Mouse (Mus musculus): ENCODE measurements around the gene Wdr77.
A peak's percentile ranks its signal among the peaks of the same experiment; 100 is the strongest.
"Not testable (repeated sequence)": the region's sequence is repeated elsewhere in the genome, so short reads cannot be mapped to it uniquely, and the experiment has no call there.

The Wdr77 gene

DNA sequence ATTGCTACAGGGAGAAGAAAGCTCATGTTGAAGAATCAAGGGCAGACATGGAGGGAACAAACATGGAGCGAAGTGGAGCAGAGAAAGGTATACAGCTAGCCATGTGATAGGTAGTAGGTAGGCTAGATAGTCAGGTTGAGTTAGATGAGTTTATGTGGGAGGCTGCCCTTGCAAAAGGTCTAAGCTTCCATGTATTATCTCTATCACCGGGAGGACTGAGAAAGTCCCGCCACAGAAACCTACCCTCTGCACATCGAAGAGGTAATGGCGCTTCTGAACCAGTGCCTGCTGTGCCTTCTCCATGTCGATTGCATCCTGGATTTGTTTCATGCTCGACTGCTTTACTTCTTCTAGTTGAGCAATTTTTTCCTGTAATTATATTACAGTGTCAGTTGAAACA is 7.8 kb upstream of the Wdr77 start:
- DNase-seq (ENCODE audit: low read depth), result no peak

DNA sequence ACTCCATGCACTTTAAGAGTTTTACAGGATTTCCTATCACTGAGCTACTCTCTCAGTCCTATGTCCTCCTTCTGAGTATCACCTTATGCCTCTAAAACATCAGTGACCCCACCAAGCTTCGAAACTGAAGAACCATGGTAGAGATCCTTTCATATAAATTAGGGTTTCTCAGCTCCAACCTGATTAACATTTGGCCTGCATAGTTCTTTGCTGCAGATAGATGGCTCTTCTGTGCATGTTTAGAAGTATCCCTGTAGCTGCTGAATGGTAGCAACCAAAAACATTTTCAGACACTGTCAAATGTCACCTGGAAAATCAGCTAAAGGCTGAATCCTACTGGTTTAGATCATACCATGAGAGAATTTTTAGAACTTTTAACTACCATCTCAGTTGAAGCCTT is 1.9 kb upstream of the Wdr77 start:
- peak; percentile 40 for DNase-seq (ENCODE audit: low read depth)

DNA sequence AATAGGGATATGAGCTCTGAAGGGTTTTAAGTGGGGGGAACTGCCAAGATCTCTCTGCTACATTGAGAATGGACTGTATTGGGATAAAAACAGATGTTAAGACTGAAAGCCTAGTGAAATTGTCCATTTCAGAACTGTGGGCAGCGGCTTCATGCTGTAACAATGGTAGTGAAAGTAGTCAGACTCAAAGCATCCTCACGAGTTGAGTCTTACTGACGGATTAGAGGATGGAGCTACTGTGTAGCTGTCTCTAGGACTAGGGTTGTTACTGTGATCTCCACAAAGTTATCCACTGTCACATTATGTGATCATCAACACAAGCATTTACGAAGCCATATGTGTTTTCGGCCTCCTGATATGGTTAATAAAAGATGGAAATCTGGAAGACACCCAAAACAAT is 965 bp upstream of the Wdr77 start:
- peak; percentile 19 for DNase-seq (ENCODE audit: low read depth)

DNA sequence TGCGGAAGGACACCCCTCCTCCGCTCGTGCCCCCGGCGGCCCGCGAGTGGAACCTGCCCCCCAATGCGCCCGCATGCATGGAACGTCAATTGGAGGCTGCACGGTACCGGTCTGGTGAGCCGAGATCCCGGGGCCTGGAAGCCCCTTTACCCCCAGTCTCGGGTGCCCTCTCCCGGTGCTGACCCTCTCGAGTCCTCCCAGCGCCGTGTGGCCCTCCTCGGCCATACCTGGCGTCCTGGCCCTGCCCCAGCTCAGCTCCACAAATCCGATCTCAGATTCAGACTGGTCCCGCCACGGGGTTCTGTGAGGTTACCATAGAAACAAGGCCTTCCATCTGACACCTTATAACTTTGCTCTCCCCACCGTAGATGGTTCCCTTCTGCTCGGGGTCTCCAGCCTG is 416 bp downstream of the Wdr77 start:
- no peak for DNase-seq (ENCODE audit: low read depth)

DNA sequence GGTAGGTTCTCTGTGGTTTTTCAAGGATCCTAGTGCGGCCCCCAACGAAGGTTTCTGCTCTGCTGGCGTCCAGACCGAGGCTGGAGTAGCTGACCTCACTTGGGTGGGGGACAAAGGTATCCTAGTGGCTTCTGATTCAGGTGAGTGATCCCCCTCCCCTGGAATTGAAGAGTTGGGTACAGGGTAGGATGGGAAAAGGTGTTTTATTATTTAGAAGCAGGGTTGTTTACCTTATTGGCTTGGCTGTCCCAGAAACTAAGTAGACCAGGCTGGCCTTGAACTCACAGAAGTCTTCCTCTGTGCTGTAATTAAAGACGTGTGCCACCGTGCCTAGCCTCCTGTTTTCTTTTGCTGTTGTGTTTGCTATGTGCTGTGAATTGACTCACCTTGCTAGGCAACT is 830 bp downstream of the Wdr77 start, which contains the start of gene Atp5f1:
Gene Atp5f1 (minus strand): TSS at position 101 of the 400 bp plus-strand sequence.
- DNase-seq (ENCODE audit: low read depth), result no peak

DNA sequence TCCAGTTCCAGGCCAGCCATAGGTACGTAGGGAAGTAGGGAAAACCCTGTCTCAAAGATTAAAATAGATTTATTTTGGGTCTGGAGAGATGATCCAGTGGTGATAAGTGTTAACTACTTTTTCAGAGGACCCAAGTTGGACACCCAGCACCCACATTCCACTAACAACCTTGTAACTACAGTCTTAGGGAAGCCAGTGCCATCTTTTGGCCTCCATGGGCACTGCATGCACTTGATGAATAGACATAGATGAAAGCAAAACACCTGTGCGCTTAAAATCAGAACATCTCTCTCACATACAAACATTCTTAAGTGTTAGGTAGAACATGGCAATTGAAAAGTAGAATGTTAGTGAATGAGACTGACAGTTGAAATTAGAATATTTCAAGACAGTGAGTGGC is 1.5 kb downstream of the Wdr77 start:
- peak; percentile 56 for DNase-seq (ENCODE audit: low read depth)

DNA sequence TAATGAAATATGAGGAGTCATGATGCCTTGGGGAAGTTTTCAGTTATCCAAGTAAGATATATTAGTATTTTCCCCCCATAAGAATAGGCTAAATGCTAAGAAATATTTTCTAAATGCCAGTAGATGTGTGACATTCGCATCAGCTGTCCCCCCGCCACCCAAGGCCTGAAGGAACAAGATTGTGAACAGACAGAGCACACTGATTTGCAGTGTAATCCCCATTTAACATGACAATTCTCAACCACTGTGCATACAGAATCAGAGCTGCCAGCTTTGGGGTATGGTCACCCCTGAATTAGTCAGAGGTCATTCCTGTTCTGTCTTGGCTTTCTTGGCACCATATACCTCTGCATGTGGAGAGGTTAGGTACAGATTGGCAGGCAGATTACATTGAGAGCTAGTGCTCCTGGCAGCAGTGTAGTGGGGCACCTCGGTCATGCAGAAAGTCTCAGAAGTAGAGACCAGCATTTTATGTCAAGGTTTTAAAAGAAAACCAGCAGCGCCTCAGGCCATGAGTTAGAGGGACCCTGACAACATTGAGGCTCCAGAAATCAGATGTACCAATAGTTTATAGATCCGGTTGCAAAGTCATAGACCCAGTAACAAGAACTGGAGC is 12.8 kb downstream of the Wdr77 start:
- no peak for DNase-seq (ENCODE audit: low read depth)

DNA sequence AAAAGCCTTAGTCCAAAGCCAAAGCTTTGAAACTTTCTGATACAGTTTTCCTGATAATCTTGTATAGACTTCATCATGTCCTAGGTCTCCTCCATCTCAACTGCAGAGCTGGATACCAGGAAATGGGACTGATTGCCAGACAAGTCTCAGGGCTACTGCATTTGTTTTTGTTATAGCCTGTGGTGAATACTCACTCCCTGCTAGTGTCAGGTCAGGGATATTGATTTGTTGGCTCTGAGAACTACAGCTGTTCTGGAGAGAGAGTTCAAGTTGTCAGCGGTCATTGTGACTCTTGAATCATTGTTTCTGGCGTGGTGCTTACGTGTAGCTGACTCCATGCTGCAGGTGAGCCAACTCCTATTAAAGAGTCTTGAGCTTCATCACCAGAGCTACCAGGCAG is 14.2 kb downstream of the Wdr77 start, which contains the start of gene Ovgp1:
Gene Ovgp1 (plus strand): TSS at position 301 of the 400 bp plus-strand sequence.
- no peak for DNase-seq (ENCODE audit: low read depth)

DNA sequence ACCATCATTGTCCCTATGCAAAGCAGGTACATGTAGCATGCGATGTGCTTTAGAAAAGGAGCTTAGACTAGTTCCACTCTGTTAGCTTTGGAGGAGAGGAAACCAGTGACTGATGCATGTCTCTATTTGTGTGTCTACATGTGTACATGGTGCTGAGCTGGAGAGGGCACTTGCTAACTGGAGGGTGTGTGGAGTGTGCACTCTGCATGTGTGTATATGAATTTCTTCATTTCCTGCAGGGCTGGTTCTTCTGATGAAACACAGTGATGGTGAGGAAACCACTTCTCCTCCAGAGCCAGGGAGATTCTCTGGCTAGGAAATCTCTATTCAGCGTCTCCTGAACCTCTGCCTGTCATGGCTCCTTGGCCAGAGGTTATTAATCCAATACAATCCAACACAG is 15.0 kb downstream of the Wdr77 start:
- DNase-seq (ENCODE audit: low read depth), result peak; percentile 67

DNA sequence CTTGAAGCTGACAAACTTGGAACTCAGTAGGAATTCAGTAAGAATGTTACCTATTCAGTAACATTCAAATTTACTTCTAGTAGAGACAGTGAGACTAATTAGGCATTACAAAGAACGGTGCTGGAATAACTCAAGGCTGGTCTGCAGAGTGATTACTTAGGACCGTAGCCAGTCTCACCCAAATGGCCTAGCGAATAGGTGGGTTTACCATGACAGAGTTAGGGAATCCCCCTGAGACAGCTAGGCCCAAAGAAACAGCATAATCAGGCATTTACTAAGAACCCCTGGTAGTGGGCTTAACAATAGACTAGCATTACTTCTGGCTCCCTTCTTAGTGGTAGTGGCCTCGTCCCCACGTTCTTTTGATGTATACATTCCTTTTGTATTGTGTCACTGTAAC is 30.4 kb downstream of the Wdr77 start:
- DNase-seq (ENCODE audit: low read depth), result not testable (repeated sequence)

DNA sequence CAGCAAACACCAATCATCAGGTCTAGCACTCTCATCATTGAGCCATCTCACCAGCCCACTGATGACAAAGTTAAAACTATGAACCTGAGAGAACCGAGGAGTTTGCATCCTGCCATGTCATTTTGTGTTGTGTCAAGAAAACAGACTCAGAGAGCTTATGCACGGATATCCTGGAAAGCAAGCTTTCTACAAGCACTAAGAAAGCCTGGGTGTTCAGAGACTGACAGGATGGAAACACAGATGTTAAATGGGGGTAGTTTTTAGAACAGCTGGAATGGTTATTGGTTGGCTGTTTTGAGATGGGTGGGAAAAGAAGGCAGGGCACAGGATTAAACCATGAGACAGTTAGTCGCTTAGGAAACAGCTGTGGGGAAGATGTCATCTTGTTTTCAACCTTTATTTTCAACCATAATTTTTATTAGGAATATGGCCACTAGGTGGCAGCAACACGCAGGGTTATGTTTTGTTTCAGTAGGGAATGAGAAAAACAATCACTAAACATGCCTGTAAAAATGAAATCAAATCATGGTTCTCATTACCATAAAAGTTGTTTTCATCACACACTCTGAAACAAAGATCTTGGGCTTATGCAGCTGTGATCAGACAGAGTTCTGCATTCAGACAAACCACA is 32.6 kb downstream of the Wdr77 start:
- peak; percentile 66 for DNase-seq (ENCODE audit: low read depth)

DNA sequence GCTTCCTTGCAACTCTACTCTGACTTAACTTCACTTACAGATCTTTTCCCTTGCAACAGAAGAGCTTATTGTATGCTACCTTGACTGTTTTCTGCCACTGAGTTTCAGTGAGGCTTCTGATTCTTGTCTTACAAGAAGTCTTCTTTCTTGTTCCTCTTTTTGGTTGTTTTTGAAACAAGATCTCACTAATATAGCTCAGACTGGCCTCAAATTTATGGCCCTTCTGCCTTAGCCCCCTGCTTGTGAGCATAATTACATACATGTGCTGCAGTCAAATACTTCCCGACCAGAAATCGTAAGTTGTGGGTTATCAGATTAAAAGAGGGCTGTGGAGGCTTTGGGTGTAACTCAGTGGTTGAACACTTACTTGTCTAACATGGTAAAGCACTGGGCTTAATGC is 35.6 kb downstream of the Wdr77 start:
- no peak for DNase-seq (ENCODE audit: low read depth)

DNA sequence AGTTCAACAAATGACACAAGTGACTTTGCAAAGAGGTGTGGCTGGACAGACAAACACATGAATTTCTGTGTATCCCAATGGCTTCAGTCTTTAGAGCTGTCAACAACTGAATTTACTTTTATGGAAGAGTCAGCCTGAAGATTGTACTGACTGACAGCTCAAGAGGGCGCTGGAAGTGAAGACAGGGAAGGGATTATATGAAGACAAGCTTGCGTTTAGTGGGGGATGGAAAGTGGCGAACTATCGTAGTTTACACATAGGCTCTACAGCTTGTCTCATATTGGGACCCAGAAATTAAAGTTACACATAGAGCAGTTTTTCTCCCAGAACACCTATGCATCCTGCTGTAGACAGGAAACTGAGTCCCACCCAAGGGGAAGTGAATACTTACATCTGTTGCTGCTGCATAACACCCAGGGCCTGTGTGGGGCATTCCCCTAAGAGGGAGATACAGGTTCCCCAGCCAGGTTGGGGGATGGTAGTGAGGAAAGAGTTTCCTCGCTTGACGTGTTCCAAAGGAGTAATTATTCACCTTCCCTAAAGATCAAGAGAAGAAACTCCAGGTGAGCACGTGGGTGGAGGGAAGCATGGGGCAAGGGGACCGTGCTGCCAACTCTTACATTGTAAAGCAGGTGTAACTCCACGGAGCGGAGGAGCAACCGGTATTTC is 41.7 kb downstream of the Wdr77 start:
- no peak for DNase-seq (ENCODE audit: low read depth)

DNA sequence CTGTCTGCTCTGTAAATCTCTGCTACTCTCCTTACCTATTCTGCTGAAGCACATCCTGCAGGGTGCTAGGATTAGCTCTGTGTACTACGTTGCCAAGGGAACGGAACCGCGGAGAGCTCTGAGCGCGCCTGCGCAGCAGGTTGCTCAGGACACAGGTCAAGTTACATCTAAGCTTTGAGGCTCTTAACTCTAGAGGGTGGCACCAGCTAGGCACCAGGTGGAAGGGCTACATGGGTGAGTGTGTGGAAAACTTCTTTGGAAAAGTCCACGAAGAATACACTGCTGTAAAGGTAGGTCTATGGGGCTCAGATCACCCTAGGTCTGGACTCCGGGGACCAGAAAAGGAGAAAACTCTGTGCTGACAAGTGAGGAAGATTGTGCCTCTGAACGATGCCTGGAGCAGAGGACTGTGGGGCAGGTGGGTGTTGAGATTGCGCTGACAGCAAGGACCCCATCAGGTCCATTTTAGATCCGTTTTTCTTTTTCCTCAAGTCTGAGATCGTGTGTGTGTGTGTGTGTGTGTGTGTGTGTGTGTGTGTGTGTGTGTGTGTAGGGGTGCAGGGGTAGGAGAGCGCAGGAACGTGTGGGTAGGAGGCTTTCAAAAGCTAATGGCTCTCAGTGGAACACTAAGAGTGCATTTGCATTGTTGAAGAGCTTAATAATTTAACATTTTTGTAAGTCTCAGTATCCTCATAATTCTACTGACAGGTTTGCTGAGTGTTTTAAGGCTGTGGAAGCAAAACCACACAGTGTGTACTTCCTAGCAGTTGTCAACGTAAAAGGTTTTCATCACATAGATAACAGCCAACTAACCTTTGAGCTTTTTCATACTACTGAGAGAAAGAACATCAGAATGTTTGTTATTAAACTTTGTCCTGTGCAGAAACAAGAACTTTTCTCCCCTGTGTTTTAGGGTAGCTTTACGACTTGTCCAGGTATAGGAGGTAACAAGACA is 42.5 kb downstream of the Wdr77 start:
- DNase-seq (ENCODE audit: low read depth), result no peak

DNA sequence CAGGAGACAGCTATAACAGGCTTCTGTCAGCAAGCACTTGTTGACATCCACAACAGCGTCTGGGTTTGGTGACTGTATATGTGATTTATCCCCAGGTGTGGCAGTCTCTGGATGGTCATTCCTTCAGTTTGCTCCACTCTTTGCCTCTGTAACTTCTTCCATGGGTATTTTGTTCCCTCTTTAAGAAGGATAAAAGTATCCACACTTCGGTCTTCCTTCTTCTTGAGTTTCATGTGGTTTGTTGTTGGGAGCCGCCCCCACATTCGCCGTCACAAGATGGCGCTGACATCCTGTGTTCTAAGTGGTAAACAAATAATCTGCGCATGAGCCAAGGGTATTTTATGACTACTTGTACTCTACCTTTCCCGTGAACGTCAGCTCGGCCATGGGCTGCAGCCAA is 44.2 kb downstream of the Wdr77 start:
- DNase-seq (ENCODE audit: low read depth), result not testable (repeated sequence)

DNA sequence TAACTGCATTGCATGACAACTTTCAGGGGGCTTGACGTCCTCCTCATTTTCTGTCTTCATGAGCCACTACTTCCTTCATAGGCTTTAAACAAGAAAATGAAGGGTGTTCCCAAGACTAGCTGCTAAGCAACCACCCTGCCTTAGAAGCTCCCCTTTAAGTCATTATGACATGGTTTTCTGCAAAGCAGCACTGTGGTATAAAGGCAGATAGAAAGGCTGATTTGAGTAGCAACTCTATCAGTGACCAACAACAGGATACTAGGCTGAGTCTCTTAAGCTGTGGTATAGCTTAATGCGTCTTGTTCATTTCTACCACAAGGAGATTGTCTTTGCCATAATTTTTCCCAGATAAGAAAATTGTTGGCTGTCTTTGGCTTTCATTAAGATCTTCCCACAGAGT is 55.4 kb downstream of the Wdr77 start, which contains the start of gene Pifo:
Gene Pifo (minus strand): TSS at position 101 of the 400 bp plus-strand sequence.
- no peak for DNase-seq (ENCODE audit: low read depth)
